Mouse (Mus musculus) kidney, adult 18-20 months (tissue): Measurements from ENCODE around the gene Map4k4.

ENCODE experiments used
- DNase-seq: peaks from one replicate; pipeline ENCODE4 v3.0.0; 2021

Map4k4 gene

DNA sequence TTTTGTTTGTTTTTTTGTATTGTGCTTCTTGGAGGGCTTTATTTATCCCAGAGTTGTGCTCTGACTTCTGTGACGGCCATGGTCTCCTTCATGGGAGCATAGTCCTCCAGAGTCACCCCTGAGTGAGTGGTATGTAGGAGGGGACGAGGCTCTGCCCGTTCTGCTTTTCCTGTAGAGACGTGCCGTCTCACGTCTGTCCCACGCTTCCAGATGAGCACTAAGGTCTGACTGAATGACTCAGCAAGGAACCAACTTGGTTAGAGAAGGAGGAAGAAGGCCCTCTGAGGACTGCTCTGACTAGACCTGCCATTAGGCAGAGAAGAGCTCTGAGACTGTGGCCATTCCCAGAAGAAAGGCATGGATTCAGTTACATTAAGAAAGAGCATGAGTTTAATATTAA lies 68.3 kb downstream of the Map4k4 start:
- DNase-seq, result no peak

DNA sequence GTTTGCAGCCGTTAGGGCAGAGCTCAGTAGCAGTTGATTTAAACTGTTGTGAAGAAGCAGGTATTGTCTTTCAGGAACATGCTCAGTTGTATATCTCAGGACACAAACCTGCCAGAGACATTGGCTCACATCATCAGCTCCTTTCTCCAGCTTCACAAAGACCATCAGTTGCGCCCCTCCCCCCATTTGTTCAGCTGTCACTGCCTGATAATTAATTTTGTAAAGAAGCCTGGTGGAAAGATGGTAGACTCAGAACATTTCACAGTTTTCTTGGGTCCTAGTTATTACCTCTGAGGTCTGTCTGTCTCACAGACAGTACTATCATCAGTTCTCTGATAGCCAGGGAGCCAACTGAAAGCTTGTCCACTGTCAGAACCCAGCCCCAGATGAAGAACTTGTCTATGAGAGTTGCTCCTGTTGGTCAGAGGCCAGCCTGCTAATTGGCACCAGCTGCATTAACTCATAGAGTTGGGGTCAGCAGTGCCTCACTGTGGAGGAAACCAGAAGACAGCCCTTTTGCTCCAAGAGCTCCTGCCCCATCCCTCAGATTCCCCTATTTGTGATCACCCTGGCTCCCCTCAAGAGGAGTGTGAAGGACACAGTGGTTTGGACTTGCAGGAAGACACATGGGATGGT lies 69.2 kb downstream of the Map4k4 start:
- no peak for DNase-seq

DNA sequence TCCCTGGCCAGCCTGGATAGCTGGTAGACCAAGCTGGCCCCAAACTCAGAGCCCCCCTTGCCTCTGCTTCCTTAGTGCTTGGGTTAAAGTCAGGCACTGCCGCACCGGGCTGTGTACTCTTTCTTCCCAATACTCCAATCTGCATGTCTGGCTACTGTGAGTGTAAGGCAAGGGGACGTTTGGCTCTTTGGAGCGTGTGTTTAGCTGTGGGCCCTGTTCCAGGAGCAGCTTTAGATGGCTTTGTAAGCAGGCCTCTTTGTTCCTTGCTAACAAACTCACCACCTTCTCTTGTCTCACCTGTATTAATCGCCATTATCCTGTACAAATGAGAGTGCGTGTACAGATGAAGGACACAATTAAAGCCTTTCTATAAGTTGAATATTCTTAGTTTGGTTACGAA lies 71.7 kb downstream of the Map4k4 start:
- DNase-seq, result no peak

DNA sequence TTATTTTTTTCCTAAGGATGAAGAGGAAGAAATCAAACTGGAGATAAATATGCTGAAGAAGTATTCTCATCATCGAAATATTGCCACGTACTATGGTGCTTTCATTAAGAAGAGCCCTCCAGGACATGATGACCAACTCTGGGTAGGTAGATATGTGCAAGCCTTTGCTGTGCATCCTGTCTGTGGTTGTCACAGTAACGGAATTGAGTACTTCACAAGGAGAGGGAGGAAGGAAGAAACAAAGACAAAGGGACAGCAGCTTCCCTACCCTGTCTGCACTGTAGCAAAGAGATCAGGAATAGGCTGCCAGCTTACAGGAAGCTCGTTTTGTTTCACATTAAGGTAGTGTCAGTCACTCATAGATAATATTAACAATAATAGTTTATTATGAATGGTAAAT lies 73.2 kb downstream of the Map4k4 start:
- DNase-seq, result no peak

DNA sequence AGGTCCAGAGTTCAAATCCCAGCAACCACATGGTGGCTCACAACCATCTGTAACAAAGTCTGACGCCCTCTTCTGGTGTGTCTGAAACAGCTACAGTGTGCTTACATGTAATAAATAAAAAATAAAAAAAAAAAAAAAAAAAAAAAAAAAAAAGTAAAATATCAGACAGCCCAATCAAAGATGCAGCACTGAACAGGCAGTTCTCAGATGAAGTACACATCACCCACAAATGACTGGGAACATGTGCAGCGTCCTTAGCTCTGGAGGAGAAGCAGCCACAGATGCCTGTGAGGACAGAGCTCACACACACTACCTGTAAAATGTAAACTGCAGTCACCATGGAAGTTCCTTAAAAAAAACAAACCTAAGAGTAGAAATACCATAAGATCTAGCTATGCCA lies 74.3 kb downstream of the Map4k4 start:
- DNase-seq, result no peak

DNA sequence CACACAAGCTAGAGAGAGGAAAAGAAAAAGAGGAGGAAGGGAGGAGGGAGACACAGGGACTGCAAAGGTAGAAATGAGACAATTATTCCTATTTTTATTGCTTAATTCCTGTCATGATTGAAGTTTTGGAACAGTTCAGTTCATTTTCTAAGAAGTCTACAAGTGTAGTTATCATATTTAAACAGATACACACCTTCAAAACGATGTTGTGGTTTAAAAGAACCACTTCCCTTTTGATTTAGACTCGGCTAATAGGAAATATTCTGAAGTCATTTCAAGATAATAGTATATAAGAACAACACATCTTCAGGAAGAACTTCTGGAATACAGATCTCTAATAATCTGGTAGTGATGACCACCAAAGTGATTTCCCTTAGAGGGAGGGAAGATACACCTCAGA lies 75.4 kb downstream of the Map4k4 start:
- DNase-seq, result no peak

DNA sequence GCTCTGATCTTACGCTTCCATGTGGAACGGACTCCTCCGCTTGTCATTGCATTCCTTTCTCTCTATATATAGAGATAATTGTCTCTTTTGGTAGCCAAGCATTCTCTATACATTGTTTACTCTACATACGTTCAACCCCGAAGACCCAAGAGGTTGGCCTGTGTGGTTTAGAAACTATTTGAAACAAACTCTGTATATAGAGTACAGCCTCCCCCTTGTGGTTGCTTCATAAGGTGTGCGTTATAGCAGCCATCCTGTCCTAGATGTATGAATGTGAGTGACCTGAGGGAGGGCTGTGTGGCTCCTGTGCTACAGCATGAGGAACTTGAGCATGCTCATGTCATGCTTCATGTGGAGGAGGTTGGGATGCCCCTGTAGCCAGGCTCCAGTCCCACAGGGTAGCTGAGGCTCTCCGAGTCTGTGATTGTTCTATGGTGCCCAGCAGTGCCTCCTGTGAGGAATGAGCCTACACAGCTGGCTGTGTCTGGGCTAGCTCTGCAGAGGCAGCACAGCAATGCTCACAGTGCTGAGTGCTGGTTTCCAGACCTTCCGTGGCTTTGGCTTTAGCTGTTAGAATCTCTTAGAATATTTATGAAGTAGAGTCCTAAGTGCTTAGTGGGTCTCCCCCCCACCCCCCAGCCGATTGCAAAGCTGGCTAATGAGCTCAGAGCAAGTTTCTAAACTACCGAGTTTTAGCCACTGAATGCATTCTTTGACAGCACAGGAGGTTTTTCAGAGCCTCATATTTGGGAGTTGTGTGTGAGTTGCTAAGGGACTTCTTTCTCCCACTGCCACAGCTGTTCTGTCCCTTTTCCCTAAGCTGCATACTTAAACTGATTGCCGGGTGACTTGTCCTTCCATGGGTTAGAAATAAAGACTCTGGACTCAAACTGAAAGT lies 76.4 kb downstream of the Map4k4 start:
- no peak for DNase-seq

DNA sequence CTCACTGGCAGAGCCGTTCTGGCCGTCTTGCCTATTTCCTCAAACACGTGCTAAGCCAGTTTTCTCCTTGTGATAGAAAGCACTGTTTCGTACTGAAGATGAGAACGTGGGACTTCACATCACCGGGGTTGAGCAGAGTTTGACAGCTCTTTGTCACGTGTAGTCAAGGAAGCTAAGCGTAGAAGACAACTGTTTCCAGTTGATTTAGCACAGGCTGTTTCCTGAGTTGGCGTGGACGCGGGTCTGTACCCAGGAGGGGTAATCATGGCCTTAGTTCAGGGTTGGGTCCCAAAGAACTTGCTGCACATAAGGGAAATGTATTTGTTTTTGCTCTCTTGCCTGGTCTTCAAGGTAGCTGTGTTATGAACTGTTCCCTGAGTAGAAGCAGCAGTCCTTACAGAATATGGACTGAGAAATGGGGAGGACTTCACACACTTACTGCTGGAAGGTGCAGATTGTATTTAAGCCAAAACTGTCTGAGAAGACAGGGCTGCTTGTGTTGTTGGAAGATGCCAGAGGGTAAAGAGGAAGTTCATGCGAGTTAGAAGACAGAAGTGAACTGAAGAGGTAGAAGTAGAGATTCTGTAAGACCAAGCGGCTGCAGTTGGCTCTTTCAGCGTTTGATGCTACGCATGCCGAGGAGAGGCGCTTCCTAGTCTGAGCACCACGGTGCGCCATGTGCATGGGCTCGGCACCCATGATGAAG lies 78.2 kb downstream of the Map4k4 start:
- DNase-seq, result no peak

DNA sequence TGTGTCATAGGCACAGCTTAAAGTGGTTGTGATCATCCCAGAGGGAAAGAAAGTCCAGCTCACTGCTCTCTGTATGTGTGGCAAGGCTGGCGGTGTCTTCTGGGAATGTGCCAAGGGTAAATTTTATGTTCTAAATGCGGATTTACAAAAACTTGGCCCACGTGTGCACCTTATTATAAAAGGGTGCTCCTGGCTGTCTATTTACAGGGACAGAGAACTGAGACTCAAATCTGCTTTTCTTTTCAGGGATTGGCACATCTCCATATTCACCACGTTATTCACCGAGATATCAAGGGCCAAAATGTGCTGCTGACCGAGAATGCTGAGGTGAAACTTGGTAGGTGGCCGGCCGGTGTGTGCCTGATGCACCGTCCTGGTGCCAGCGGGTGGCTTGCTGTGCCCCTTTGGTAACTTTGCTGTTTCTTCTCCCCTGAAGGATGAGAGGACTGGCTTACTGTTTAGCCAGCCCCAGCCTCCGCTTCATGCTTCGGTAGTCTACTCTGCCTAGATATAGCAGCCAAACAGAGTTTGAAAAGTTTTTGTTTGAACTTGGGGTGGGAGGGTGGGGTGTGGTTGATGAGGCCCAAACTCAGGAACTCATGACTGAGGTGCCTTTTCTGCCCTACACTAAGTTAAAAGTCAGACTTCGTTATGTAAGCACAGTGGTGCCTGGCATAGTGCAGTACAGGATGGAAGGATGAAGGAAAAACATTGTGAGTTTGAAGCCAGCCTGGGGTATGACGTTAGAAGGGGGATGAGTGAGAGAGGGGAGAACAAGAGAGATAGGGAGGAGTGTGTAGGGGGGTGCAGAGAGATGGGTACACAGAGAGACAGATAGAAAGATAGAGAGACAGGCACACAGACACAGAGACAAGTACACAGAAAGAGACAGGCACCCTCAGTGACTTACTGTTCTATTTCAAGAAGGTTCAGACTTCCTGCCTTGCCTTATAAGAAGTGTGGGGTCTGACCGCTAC lies 79.9 kb downstream of the Map4k4 start:
- peak; percentile 28 for DNase-seq

DNA sequence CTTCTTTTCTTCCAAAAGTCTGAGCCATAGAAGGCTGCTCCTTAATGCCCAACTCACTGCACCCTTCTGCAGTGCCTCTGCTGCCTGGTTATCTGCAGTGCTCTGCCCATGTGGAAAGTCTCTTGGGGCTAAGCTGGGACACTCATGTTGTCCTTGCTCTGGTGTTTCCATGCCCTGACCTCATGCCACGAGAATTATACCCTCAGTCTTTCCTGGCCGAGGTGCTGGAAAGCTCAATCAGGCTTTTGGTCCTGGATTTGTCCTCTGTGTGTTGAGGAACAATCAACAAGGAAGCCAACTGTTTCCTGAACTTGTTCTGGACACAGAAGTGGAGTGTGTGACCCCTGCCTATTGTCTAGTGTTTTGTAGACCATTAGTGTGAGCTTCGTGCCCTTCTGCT lies 81.3 kb downstream of the Map4k4 start:
- no peak for DNase-seq

DNA sequence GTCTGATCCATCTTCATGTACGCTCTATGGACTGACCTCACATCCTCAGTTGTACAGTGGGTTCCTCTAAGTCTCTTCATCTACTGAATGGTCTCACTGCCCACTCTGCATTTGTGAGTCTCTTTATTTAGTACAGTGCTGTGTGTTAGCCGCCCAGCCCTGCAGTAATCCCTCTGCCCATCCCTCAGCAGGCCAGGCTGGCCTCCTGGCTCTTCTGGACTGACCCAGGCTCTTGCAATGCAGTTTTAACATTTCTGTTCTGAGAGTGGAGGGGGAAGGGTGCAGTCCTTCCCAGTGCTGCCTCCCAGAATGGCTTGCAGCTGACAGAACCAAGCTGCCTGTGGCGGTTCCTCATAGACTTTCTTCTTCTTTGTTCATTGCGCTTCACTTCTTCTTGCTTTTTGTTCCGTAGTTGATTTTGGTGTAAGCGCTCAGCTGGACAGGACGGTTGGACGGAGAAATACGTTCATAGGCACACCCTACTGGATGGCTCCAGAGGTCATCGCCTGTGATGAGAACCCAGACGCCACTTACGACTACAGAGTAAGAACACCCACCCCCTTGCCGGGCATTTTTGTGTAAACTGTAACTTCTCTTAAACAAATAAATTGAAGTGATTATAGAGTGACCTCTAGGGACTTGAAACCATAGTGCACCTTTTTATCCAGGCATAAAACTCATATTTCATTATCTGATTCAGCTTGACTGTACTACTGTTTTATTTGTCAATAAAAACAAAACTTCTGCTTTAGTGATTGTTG lies 82.2 kb downstream of the Map4k4 start:
- no peak for DNase-seq

DNA sequence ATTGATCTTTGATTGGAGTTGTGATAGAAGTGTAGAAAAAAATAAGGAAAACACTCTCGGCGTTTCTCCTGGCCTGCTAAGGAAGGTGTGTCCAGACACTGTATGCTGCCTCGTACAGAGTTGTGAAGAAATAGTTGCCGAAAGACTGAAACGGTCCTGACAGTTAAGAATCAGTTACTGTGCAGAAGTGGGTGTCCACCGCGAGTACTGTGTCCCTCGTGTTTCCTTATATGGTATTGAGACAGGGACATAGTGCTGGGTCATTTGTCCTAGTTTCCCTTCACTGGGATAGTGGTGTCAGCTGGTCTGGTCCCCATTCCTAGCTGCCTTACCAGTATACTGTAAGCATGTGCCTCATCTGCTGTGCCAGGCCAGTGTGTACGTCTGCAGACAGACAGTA lies 83.6 kb downstream of the Map4k4 start:
- DNase-seq, result no peak

DNA sequence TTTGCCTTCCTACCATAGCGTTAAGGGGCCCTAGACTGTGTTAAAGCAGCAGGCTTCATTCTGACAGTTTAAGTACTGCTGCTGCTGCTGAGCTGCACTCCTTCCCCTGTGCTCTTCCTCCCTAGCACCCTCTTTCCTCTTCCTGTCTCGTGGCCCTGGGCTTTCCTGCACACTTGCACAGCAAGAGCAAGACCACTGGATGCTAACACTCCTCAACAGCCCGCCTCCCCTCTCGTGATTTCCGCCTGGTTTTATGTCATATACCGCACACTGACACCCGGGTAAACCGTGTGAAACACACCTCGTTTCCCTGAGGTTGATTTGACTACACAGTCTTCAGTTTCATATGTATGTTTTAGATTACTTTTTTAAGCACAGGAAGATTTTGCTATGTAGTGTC lies 86.1 kb downstream of the Map4k4 start:
- no peak for DNase-seq

DNA sequence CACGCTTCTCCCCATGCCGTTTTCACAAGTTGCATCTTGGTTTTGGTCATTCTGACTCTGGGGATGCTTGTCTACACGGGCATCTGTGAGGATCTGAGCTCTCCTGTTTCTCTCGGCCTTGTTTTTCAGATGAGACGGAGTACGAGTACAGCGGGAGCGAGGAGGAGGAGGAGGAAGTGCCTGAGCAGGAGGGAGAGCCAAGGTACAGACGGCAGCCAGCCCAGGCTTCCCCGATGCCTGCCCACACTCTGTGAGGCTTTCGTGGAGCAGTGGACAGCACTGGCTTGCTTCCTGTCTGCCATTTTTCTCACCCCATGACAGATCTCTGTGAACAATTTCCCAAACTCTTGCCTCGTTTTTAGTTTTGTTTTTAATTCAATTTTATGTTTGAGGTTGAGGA lies 88.1 kb downstream of the Map4k4 start:
- no peak for DNase-seq

DNA sequence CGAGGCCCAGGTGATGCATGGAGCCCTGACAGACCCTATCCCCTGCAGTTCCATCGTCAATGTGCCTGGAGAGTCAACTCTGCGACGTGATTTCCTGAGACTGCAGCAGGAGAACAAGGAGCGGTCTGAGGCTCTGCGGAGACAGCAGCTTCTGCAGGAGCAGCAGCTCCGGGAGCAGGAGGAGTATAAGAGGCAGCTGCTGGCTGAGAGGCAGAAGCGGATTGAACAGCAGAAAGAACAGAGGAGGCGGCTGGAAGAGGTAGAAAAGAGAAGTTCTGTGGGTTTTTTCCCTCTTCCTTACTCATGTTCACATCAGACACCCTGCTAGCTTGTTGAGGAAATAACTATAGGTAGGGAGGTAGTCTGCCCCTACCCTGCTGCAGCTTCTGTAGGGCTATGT lies 89.3 kb downstream of the Map4k4 start:
- no peak for DNase-seq

DNA sequence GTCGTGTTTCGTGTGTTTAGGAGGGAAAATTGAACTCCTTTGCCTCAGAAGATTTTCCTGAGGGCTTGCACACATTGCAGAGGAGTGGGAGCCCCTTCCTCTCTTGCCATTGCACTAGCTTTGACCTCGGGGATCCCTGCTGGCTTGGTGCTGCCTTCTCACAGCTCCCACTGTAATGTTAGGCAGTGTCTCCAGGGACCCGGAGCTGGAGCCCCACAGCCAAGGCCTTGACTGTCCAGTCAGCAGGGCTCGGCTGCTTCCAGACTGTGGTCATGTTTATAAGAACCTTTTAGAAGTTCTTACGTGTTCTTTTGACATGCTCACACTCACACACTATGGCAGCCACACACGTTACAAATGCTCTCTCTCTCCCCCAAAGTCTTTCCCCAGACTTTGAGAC lies 93.2 kb downstream of the Map4k4 start:
- DNase-seq, result no peak

DNA sequence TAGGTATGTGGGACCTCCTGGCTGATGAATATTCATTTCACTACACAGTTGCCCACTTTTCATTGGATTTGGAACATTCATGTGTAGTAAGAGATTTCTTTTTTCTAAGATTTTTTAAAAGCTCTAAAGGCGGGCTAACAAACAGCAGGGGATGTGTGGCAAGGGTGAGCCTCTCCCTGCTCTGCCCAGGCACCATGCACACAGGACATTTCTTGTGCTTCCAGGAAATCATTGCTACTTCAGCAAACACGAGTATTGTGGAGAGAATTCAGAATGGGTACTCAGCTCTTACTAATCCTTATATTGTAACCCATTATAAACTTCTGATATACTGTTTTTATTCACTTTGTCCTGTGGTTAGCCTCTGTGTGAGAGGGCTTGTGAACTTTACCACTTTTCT lies 94.9 kb downstream of the Map4k4 start:
- DNase-seq, result no peak

DNA sequence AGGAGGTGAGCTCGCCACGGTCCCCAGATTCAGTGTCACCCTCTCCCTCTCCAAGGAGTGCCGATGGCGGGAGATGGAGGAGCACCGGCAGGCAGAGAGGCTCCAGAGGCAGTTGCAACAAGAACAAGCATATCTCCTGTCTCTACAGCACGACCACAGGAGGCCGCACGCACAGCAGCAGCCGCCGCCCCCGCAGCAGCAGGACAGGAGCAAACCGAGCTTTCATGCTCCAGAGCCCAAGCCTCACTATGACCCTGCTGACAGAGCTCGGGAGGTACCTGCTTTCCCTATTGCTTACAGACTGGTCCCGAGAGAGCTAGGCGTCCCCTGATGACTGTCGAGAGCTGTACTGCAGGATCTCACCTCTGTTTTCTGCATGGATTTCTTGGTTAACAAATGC lies 99.8 kb downstream of the Map4k4 start:
- no peak for DNase-seq

DNA sequence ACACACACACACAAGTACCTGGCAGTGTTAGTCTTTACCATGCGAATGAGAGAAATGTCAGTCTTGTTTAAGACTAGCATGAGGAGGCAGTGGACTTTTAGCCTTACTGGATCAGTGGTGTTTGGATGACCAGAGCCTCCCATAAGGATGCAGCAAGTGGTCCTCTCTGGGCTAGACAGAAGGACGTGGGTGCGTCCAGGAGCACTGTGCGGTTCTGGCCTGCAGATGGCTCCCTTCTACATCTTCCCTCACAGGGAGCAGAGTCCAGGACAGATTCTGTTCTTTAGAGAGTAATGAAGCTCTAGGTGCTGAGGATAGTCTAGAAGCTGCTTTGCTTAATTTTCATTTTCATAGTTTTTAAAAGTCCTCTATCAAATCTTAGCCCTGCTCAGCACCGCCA lies 100.2 kb downstream of the Map4k4 start:
- DNase-seq, result peak; percentile 57

DNA sequence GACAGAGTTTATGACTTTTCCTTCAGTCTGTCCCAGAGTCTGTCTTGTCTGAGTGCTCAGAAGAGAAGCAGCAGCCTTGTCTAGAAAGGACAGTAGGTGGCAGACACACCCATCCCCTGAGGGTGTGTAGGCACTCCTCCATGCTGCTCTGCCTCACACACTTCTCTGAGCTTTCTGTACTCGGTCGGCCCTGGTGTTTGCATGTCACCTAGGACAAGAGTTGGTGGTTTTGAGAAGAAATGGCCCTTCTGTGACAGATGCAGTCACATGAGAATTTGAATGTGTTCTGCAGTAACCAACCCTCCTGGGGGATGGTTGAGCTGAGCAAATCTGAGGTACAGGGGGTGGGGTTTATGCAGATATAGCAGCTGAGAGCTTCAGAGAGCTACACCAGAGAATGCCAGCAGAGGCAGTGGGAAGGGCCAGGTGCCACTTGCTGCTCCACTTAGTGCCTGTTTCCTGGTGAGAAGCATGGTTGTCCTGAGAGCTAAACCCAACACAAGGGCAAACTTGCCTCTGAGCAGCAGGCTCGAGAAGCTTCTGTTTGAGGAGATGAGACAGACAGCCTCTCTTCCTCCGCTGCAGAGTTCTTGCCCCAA lies 101.5 kb downstream of the Map4k4 start:
- DNase-seq, result no peak

DNA sequence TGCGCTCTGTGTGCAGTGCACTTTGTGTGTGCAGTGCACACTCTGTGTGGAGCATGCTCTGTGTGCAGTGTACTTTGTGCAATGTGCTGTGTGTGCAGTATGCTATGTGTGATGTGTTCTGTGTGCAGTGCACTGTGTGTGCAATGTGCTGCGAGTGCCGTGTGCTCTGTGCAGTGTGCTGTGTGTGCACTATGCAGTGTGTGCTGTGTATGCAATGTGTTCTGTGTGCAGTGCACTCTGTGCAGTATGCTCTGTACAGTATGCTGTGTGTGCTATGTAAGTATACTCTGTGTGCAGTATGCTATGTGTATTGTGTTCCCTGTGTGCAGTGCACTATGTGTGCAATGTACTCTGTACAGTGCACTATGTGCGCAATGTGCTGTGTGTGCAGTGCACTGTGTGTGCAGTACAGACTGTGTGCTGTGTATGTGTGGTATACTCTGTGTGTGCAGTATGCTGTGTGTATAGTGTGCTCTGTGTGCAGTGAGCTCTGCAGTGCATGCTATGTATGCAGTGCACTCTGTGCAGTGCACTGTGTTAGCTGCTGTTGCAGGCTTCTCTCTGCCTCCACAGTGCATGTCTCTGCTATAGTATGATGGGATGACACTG lies 105.4 kb downstream of the Map4k4 start:
- DNase-seq, result no peak
